Mouse (Mus musculus) embryonic facial prominence, embryonic 12.5 days (tissue): ENCODE results near the gene Cstf3. TPM values are rescaled to one million over a fixed set of nuclear protein-coding genes. Genes with fewer than 3 reads are reported as not detected.

ENCODE experiments used
- ATAC-seq: fragments of 200-750 bp; cut with Nextera tagmentation; 2 replicates; pipeline ENCODE4 v1.8.0; 2017; ENCODE audit not compliant: insufficient number of reproducible peaks, insufficient read depth, low FRiP score, low TSS enrichment
- H3K27ac ChIP-seq: fragments of 300-500 bp; sonication (generic); 2 replicates; pipeline ENCODE4 v1.5.1; 2016; ENCODE audit warnings: mild to moderate bottlenecking
- H3K27me3 ChIP-seq: fragments of 300-500 bp; sonication (generic); 2 replicates; pipeline ENCODE4 v1.6.1; 2016; ENCODE audit warnings: mild to moderate bottlenecking, moderate library complexity
- H3K36me3 ChIP-seq: fragments of 300-500 bp; sonication (generic); 2 replicates; pipeline ENCODE4 v1.6.1; 2016; ENCODE audit warnings: mild to moderate bottlenecking
- H3K4me1 ChIP-seq: fragments of 300-500 bp; sonication (generic); 2 replicates; pipeline ENCODE4 v1.6.1; 2016
- H3K4me2 ChIP-seq: fragments of 300-500 bp; sonication (generic); replicated peaks from 2 replicates; pipeline ENCODE4 v1.6.1; 2016; ENCODE audit warnings: mild to moderate bottlenecking, moderate library complexity
- H3K4me3 ChIP-seq: fragments of 300-500 bp; sonication (generic); 2 replicates; pipeline ENCODE4 v1.5.1; 2016; ENCODE audit warnings: mild to moderate bottlenecking
- H3K9ac ChIP-seq: fragments of 300-500 bp; sonication (generic); 2 replicates; pipeline ENCODE4 v1.6.1; 2016; ENCODE audit warnings: mild to moderate bottlenecking, moderate library complexity
- H3K9me3 ChIP-seq: fragments of 300-500 bp; sonication (generic); 2 replicates; pipeline ENCODE4 v1.6.1; 2016; ENCODE audit warnings: mild to moderate bottlenecking, moderate library complexity
- WGBS: fragments of 180-500 bp; shearing (Covaris S2); methylation state at CpG from one replicate; pipeline ENCODE4 v1.1.7; 2016; 5-methylcytosine and 5-hydroxymethylcytosine counted together
- polyA plus RNA-seq: library from polyadenylated mRNA; unstranded; fragments of >200 nt; fragmentation: Nextera tagmentation; extraction: Ambion mirVana; gene quantifications from 2 replicates; pipeline ENCODE4 v1.2.1, GENCODE M21; 2016

The Cstf3 gene
- polyA plus RNA-seq, 1 experiment from 2014 or later = 97.2 TPM

GRCm38 (mm10) chr2:104688724-104689123 is 98.4 kb downstream of the Cstf3 start:
- ATAC-seq = no peak
- H3K27ac ChIP-seq = no peak overlapping the region
- H3K4me3 ChIP-seq = no peak overlapping the region
- 78% methylated on average over 8 of the region's 8 CpGs for WGBS
- H3K36me3 ChIP-seq = peaks cover 7% of the 10 kb centered on the region
- no peaks in the 10 kb centered on the region for H3K9me3 ChIP-seq
- H3K9ac ChIP-seq = no peak overlapping the region
- no peaks in the 10 kb centered on the region for H3K4me1 ChIP-seq
- H3K27me3 ChIP-seq = no peaks in the 10 kb centered on the region
- H3K4me2 ChIP-seq = no peak overlapping the region

- Histone ChIP-seq H3K4me1 (no peaks in the 10 kb centered on the region), H3K9ac (no peak overlapping the region), H3K4me3 (no peak overlapping the region), H3K27me3 (no peaks in the 10 kb centered on the region), H3K9me3 (no peaks in the 10 kb centered on the region), H3K4me2 (no peak overlapping the region), H3K36me3 (no peaks in the 10 kb centered on the region), H3K27ac (no peak overlapping the region)
- no peak for ATAC-seq
- WGBS = 81% methylated on average over 4 of the region's 4 CpGs
These were observed 100.4 kb downstream of the Cstf3 start for GRCm38 (mm10) chr2:104690720-104691119.

GRCm38 (mm10) chr2:104692551-104692950 is 102.2 kb downstream of the Cstf3 start:
- Histone ChIP-seq H3K36me3 (peaks cover 4% of the 10 kb centered on the region; the same call in 1 of the 2 replicates), H3K9ac (no peak overlapping the region), H3K4me2 (no peak overlapping the region), H3K9me3 (no peaks in the 10 kb centered on the region), H3K4me1 (no peaks in the 10 kb centered on the region), H3K27ac (no peak overlapping the region), H3K27me3 (no peaks in the 10 kb centered on the region), H3K4me3 (no peak overlapping the region)
- WGBS = 66% methylated on average over 2 of the region's 2 CpGs
- no peak for ATAC-seq

GRCm38 (mm10) chr2:104699659-104700058 is 109.3 kb downstream of the Cstf3 start:
- Histone ChIP-seq H3K9me3 (no peaks in the 10 kb centered on the region), H3K9ac (no peak overlapping the region), H3K4me3 (no peak overlapping the region), H3K36me3 (peaks cover 11% of the 10 kb centered on the region), H3K27ac (no peak overlapping the region), H3K4me2 (no peak overlapping the region), H3K4me1 (no peaks in the 10 kb centered on the region), H3K27me3 (no peaks in the 10 kb centered on the region)
- ATAC-seq = no peak
- 72% methylated on average over 11 of the region's 11 CpGs for WGBS

GRCm38 (mm10) chr2:104703158-104703557 is 112.8 kb downstream of the Cstf3 start:
- Histone ChIP-seq H3K4me1 (no peaks in the 10 kb centered on the region), H3K4me2 (no peak overlapping the region), H3K4me3 (no peak overlapping the region), H3K9ac (no peak overlapping the region), H3K9me3 (no peaks in the 10 kb centered on the region), H3K27me3 (no peaks in the 10 kb centered on the region), H3K27ac (no peak overlapping the region), H3K36me3 (peaks cover 7% of the 10 kb centered on the region; the same call in 1 of the 2 replicates)
- 77% methylated on average over 3 of the region's 3 CpGs for WGBS
- ATAC-seq = no peak

- Histone ChIP-seq H3K36me3 (peaks cover 4% of the 10 kb centered on the region; the same call in 1 of the 2 replicates), H3K27me3 (no peaks in the 10 kb centered on the region), H3K9ac (no peak overlapping the region), H3K4me3 (no peak overlapping the region), H3K4me1 (no peaks in the 10 kb centered on the region), H3K9me3 (no peaks in the 10 kb centered on the region), H3K4me2 (no peak overlapping the region), H3K27ac (no peak overlapping the region)
- WGBS = 89% methylated on average over 3 of the region's 3 CpGs
- ATAC-seq = no peak
These were observed 114.0 kb downstream of the Cstf3 start for GRCm38 (mm10) chr2:104704355-104704754.

GRCm38 (mm10) chr2:104709786-104710337 is 119.5 kb downstream of the Cstf3 start:
- peaks cover 10% of the 10 kb centered on the region for H3K4me1 ChIP-seq
- no peak for ATAC-seq
- 62% methylated on average over 6 of the region's 6 CpGs for WGBS

GRCm38 (mm10) chr2:104710670-104711370 is 120.5 kb downstream of the Cstf3 start:
- peaks cover 10% of the 10 kb centered on the region for H3K4me1 ChIP-seq
- H3K36me3 ChIP-seq = no peaks in the 10 kb centered on the region
- 21% methylated on average over 6 of the region's 6 CpGs for WGBS
- H3K27ac ChIP-seq = peak overlapping the region; percentile 52; the same call in 1 of the 2 replicates
- no peaks in the 10 kb centered on the region for H3K27me3 ChIP-seq
- H3K9me3 ChIP-seq = no peaks in the 10 kb centered on the region
- H3K4me2 ChIP-seq = peak overlapping the region; percentile 63
- ATAC-seq = no peak
- peak overlapping the region; percentile 93 for H3K4me3 ChIP-seq
- 0 out of 2 replicates have a peak overlapping the region, but pooled peaks have one; percentile 85 for H3K9ac ChIP-seq

More at GRCm38 (mm10) chr2:104709786-104710337, 119.5 kb downstream of the Cstf3 start:
- no peaks in the 10 kb centered on the region for H3K9me3 ChIP-seq
- H3K27me3 ChIP-seq = no peaks in the 10 kb centered on the region
- H3K4me3 ChIP-seq = no peak overlapping the region
- H3K27ac ChIP-seq = no peak overlapping the region
- no peak overlapping the region for H3K4me2 ChIP-seq
- no peak overlapping the region for H3K9ac ChIP-seq
- H3K36me3 ChIP-seq = no peaks in the 10 kb centered on the region; the same call in 1 of the 2 replicates

- H3K4me2 ChIP-seq = peak within 1 kb of the TSS; percentile 63
- H3K27ac ChIP-seq = peak within 1 kb of the TSS; percentile 83
- under 1% methylated on average over 70 of the region's 99 CpGs for WGBS
- H3K4me3 ChIP-seq = peak within 1 kb of the TSS; percentile 93
- peak; percentile 91 for ATAC-seq
- no peaks in the 10 kb centered on the region for H3K27me3 ChIP-seq
- peak within 1 kb of the TSS; percentile 85 for H3K9ac ChIP-seq
- H3K9me3 ChIP-seq = no peaks in the 10 kb centered on the region
- H3K4me1 ChIP-seq = peaks cover 10% of the 10 kb centered on the region
- H3K36me3 ChIP-seq = no peaks in the 10 kb centered on the region
These were observed 121.5 kb downstream of the Cstf3 start, which contains the start of gene Tcp11l1 for GRCm38 (mm10) chr2:104711585-104712485. Gene Tcp11l1 (minus strand): TSS chr2:104712169.

GRCm38 (mm10) chr2:104712486-104712809 is 122.1 kb downstream of the Cstf3 start:
- peak; percentile 9; the same call in 1 of the 2 replicates for ATAC-seq
- WGBS = 5% methylated on average over 7 of the region's 7 CpGs
- Histone ChIP-seq H3K4me1 (peaks cover 10% of the 10 kb centered on the region), H3K27me3 (no peaks in the 10 kb centered on the region), H3K9ac (peak overlapping the region; percentile 85), H3K36me3 (no peaks in the 10 kb centered on the region), H3K27ac (peak overlapping the region; percentile 83; the same call in 1 of the 2 replicates), H3K9me3 (no peaks in the 10 kb centered on the region), H3K4me3 (peak overlapping the region; percentile 93), H3K4me2 (peak overlapping the region; percentile 63)

GRCm38 (mm10) chr2:104714254-104714691 is 124.0 kb downstream of the Cstf3 start:
- peaks cover 10% of the 10 kb centered on the region for H3K4me1 ChIP-seq
- no peaks in the 10 kb centered on the region for H3K9me3 ChIP-seq
- no peak overlapping the region for H3K4me2 ChIP-seq
- H3K9ac ChIP-seq = no peak overlapping the region
- 44% methylated on average over 15 of the region's 15 CpGs for WGBS
- no peaks in the 10 kb centered on the region for H3K27me3 ChIP-seq
- ATAC-seq = no peak
- no peaks in the 10 kb centered on the region for H3K36me3 ChIP-seq
- H3K4me3 ChIP-seq = no peak overlapping the region
- H3K27ac ChIP-seq = no peak overlapping the region
